ENCODE assay signal across 8 mouse cellular contexts in genomic region chr13:113035852-113036251, GRCm38 (mm10). TPM values are rescaled to one million over a fixed set of nuclear protein-coding genes. Genes with fewer than 3 reads are reported as not detected.
DNase-seq lines count a peak whose midpoint lies in the region; ATAC-seq and TF ChIP-seq lines count a peak whose summit lies in the region.

No protein-coding gene starts in this region.

- TF ChIP-seq CTCF in heart, postnatal 0 days (IDR thresholded peaks at IDR 0.05; ENCODE audit: low read depth) = peak; percentile 92
- TF ChIP-seq CTCF in liver, embryonic 14.5 days (IDR thresholded peaks at IDR 0.05; ENCODE audit: low read depth) = peak; percentile 81

- no peak for TF ChIP-seq EP300 in heart, postnatal 0 days (IDR thresholded peaks at IDR 0.05; ENCODE audit: low read depth)
- TF ChIP-seq EP300 in liver, embryonic 14.5 days (IDR thresholded peaks at IDR 0.05; ENCODE audit: low read depth) = no peak

- peak; percentile 81 for ATAC-seq in forebrain, embryonic 12.5 days (ENCODE audit: low FRiP score)
- peak; percentile 86 for ATAC-seq in heart, postnatal 0 days (ENCODE audit: insufficient read depth, low read depth)
- peak; percentile 75 for ATAC-seq in liver, embryonic 14.5 days (ENCODE audit: insufficient read depth)
- peak; percentile 49; the same call in 1 of the 2 replicates for ATAC-seq in neural tube, embryonic 11.5 days (ENCODE audit: insufficient read depth, low FRiP score, low TSS enrichment)

- H3K36me3 ChIP-seq in forebrain, embryonic 12.5 days (replicated peaks) = no peaks in the 10 kb centered on the region
- H3K36me3 ChIP-seq in heart, postnatal 0 days (replicated peaks; ENCODE audit: control insufficient read depth, insufficient read depth, low read length) = no peaks in the 10 kb centered on the region
- H3K36me3 ChIP-seq in liver, embryonic 14.5 days (replicated peaks; ENCODE audit: control insufficient read depth, insufficient read depth, low read depth) = no peaks in the 10 kb centered on the region
- no peaks in the 10 kb centered on the region for H3K36me3 ChIP-seq in neural tube, embryonic 11.5 days (ENCODE audit: control insufficient read depth, insufficient read depth, low read length)

- H3K9me3 ChIP-seq in forebrain, embryonic 12.5 days = no peaks in the 10 kb centered on the region
- H3K9me3 ChIP-seq in heart, postnatal 0 days (replicated peaks; ENCODE audit: control insufficient read depth, low read length) = no peaks in the 10 kb centered on the region
- H3K9me3 ChIP-seq in liver, embryonic 14.5 days (ENCODE audit: control insufficient read depth, low read length) = no peaks in the 10 kb centered on the region
- no peaks in the 10 kb centered on the region for H3K9me3 ChIP-seq in neural tube, embryonic 11.5 days (ENCODE audit: control insufficient read depth, low read length)

- H3K4me2 ChIP-seq in forebrain, embryonic 12.5 days = peak overlapping the region; percentile 97
- H3K4me2 ChIP-seq in heart, postnatal 0 days (ENCODE audit: low read depth, low read length) = peak overlapping the region; percentile 80
- peak overlapping the region; percentile 86 for H3K4me2 ChIP-seq in liver, embryonic 14.5 days (ENCODE audit: low read depth)
- peak overlapping the region; percentile 98 for H3K4me2 ChIP-seq in neural tube, embryonic 11.5 days (ENCODE audit: low read depth)

- no peak overlapping the region for H3K9ac ChIP-seq in forebrain, embryonic 12.5 days
- no peak overlapping the region for H3K9ac ChIP-seq in heart, postnatal 0 days (replicated peaks; ENCODE audit: low read depth, low read length)
- H3K9ac ChIP-seq in liver, embryonic 14.5 days (replicated peaks) = no peak overlapping the region
- H3K9ac ChIP-seq in neural tube, embryonic 11.5 days (ENCODE audit: low read length) = no peak overlapping the region

- peaks cover 47% of the 10 kb centered on the region for H3K27me3 ChIP-seq in forebrain, embryonic 12.5 days
- peaks cover 42% of the 10 kb centered on the region for H3K27me3 ChIP-seq in heart, postnatal 0 days (ENCODE audit: control insufficient read depth, insufficient read depth, low read length)
- H3K27me3 ChIP-seq in liver, embryonic 14.5 days (ENCODE audit: control insufficient read depth, insufficient read depth, low read length) = peaks cover 55% of the 10 kb centered on the region
- H3K27me3 ChIP-seq in neural tube, embryonic 11.5 days (ENCODE audit: control insufficient read depth, insufficient read depth, low read length) = peaks cover 37% of the 10 kb centered on the region

- peak; percentile 96 for DNase-seq in ES-CJ7 (ENCODE audit: low read depth, low spot score)
- DNase-seq in c-Kit-positive CD71-positive TER-119-positive erythroid progenitor cells, embryonic 14.5 days (ENCODE audit: low spot score) = peak; percentile 82
- peak; percentile 93 for DNase-seq in heart, postnatal 0 days (ENCODE audit: low spot score)
- DNase-seq in kidney, postnatal 36 days = peak; percentile 79 to 89
- DNase-seq in liver, embryonic 14.5 days (ENCODE audit: low read depth in 3 of 3, low spot score in 3 of 3) = peak; percentile 67 to 73 (median 71)
- DNase-seq in neural tube, embryonic 11.5 days (ENCODE audit: low spot score) = peak; percentile 76
- peak; percentile 71 for DNase-seq in testis, postnatal 14 days (ENCODE audit: low spot score)

- H3K4me1 ChIP-seq in forebrain, embryonic 12.5 days = peaks cover 25% of the 10 kb centered on the region
- H3K4me1 ChIP-seq in heart, postnatal 0 days (ENCODE audit: control insufficient read depth, insufficient read depth) = 0 out of 2 replicates have a peak, but pooled peaks cover 4% of the 10 kb centered on the region
- 0 out of 4 replicates have a peak, but pooled peaks cover 0 to 2% of the 10 kb centered on the region in 2 experiments for H3K4me1 ChIP-seq in liver, embryonic 14.5 days (replicated peaks; ENCODE audit: control insufficient read depth in 2 of 2, insufficient read depth in 2 of 2, low read length in 1 of 2)
- peaks cover 12% of the 10 kb centered on the region; the same call in 1 of the 2 replicates for H3K4me1 ChIP-seq in neural tube, embryonic 11.5 days (ENCODE audit: control insufficient read depth, insufficient read depth, low read length)

- H3K4me3 ChIP-seq in forebrain, embryonic 12.5 days (replicated peaks) = peak overlapping the region; percentile 52
- peak overlapping the region; percentile 50 for H3K4me3 ChIP-seq in heart, postnatal 0 days (ENCODE audit: low read depth, low read length)
- peak overlapping the region in 1 of 2 experiments; percentile 57; a peak in 1 of 4 replicates for H3K4me3 ChIP-seq in liver, embryonic 14.5 days (ENCODE audit: insufficient read depth in 1 of 2, low read depth in 2 of 2, low read length in 2 of 2)
- peak overlapping the region; percentile 8; the same call in 1 of the 2 replicates for H3K4me3 ChIP-seq in neural tube, embryonic 11.5 days (ENCODE audit: low read depth, low read length)

- H3K27ac ChIP-seq in forebrain, embryonic 12.5 days = no peak overlapping the region
- no peak overlapping the region for H3K27ac ChIP-seq in heart, postnatal 0 days (ENCODE audit: low read depth)
- H3K27ac ChIP-seq in liver, embryonic 14.5 days = no peak overlapping the region
- no peak overlapping the region for H3K27ac ChIP-seq in neural tube, embryonic 11.5 days (ENCODE audit: low read depth, low read length)

- under 1% methylated on average over 4 of the region's 4 CpGs for WGBS in forebrain, embryonic 12.5 days
- WGBS in heart, postnatal 0 days = 0% methylated on average over 4 of the region's 4 CpGs
- under 1% methylated on average over 4 of the region's 4 CpGs for WGBS in liver, embryonic 14.5 days (ENCODE audit: insufficient replicate concordance)
- WGBS in neural tube, embryonic 11.5 days = 0% methylated on average over 4 of the region's 4 CpGs

RNA-seq across cellular contexts. Expression of gene Cdc20b, which starts 0.9 kb away (rescaled TPM):
- 0.97 and 1.3 TPM in 2 replicates for polyA plus RNA-seq in forebrain, embryonic 12.5 days (2016; fragmentation: Nextera tagmentation; extraction: Ambion mirVana)
- not detected in 2 replicates for total RNA-seq in heart, postnatal 0 days (2014; rRNA removed; ENCODE audit: low replicate concordance)
- polyA plus RNA-seq in heart, postnatal 0 days (2015; fragmentation: Nextera tagmentation; extraction: Ambion mirVana) = not detected in 2 replicates
- polyA plus RNA-seq in liver, embryonic 14.5 days (2012; rRNA removed) = 0.02 TPM in 1 of 2 replicates, not detected in the other
- not detected in 2 replicates for polyA plus RNA-seq in liver, embryonic 14.5 days (2014; fragmentation: Nextera tagmentation; extraction: Ambion mirVana)
- polyA plus RNA-seq in neural tube, embryonic 11.5 days (2014; fragmentation: Nextera tagmentation; extraction: Ambion mirVana) = 0.16 TPM in 1 of 2 replicates, not detected in the other

RNA-seq across cellular contexts. Expression of gene Gpx8, which starts 10.4 kb away (rescaled TPM):
- 77.0 and 81.2 TPM in 2 replicates for polyA plus RNA-seq in forebrain, embryonic 12.5 days (2016; fragmentation: Nextera tagmentation; extraction: Ambion mirVana)
- 26.8 and 32.3 TPM in 2 replicates for total RNA-seq in heart, postnatal 0 days (2014; rRNA removed; ENCODE audit: low replicate concordance)
- 100 and 109 TPM in 2 replicates for polyA plus RNA-seq in heart, postnatal 0 days (2015; fragmentation: Nextera tagmentation; extraction: Ambion mirVana)
- 2.2 and 3.1 TPM in 2 replicates for polyA plus RNA-seq in liver, embryonic 14.5 days (2012; rRNA removed)
- polyA plus RNA-seq in liver, embryonic 14.5 days (2014; fragmentation: Nextera tagmentation; extraction: Ambion mirVana) = 6.4 and 6.8 TPM in 2 replicates
- polyA plus RNA-seq in neural tube, embryonic 11.5 days (2014; fragmentation: Nextera tagmentation; extraction: Ambion mirVana) = 95.2 and 101 TPM in 2 replicates

RNA-seq across cellular contexts. Expression of gene Mcidas, which starts 42.2 kb away (rescaled TPM):
- polyA plus RNA-seq in forebrain, embryonic 12.5 days (2016; fragmentation: Nextera tagmentation; extraction: Ambion mirVana) = 2.2 and 3.6 TPM in 2 replicates
- total RNA-seq in heart, postnatal 0 days (2014; rRNA removed; ENCODE audit: low replicate concordance) = not detected in 2 replicates
- 0.08 TPM in 1 of 2 replicates, not detected in the other for polyA plus RNA-seq in heart, postnatal 0 days (2015; fragmentation: Nextera tagmentation; extraction: Ambion mirVana)
- not detected in 2 replicates for polyA plus RNA-seq in liver, embryonic 14.5 days (2012; rRNA removed)
- not detected in 2 replicates for polyA plus RNA-seq in liver, embryonic 14.5 days (2014; fragmentation: Nextera tagmentation; extraction: Ambion mirVana)
- polyA plus RNA-seq in neural tube, embryonic 11.5 days (2014; fragmentation: Nextera tagmentation; extraction: Ambion mirVana) = not detected in 2 replicates

RNA-seq across cellular contexts. Expression of gene Ccno, which starts 48.2 kb away (rescaled TPM):
- polyA plus RNA-seq in forebrain, embryonic 12.5 days (2016; fragmentation: Nextera tagmentation; extraction: Ambion mirVana) = 4.4 and 7.2 TPM in 2 replicates
- 0.23 TPM in 1 of 2 replicates, not detected in the other for total RNA-seq in heart, postnatal 0 days (2014; rRNA removed; ENCODE audit: low replicate concordance)
- 0.14 and 0.29 TPM in 2 replicates for polyA plus RNA-seq in heart, postnatal 0 days (2015; fragmentation: Nextera tagmentation; extraction: Ambion mirVana)
- 0.06 and 0.13 TPM in 2 replicates for polyA plus RNA-seq in liver, embryonic 14.5 days (2012; rRNA removed)
- not detected in 2 replicates for polyA plus RNA-seq in liver, embryonic 14.5 days (2014; fragmentation: Nextera tagmentation; extraction: Ambion mirVana)
- polyA plus RNA-seq in neural tube, embryonic 11.5 days (2014; fragmentation: Nextera tagmentation; extraction: Ambion mirVana) = 0.12 and 0.50 TPM in 2 replicates

Comparison
In these comparisons a context has a peak if more than half of its experiments do, and no peak if none do; other contexts are left out.
1. RNA of gene Gpx8, which starts 10.4 kb away (polyA plus RNA-seq): 100 to 109 TPM in heart, postnatal 0 days, 95.2 to 101 TPM in neural tube, embryonic 11.5 days and 77.0 to 81.2 TPM in forebrain, embryonic 12.5 days; 2.2 to 6.8 TPM in liver, embryonic 14.5 days; every median in the first group is over 10 times any median in the second.
2. Peak in every context shown above with its lines, with median percentiles within 50 percentile points of each other: DNase-seq, ATAC-seq and H3K4me2 ChIP-seq.